Mouse (Mus musculus): Measurements from ENCODE around the gene Gm364.

Gm364 gene

GRCm38 (mm10) chrX:57408769-57409168, at the start of gene Gm364:
Gene Gm364, plus strand, starts transcription at chrX:57409154.
- DNase-seq = peak in 1 of 2 experiments; percentile 6

- DNase-seq = no peak
Observed at GRCm38 (mm10) chrX:57359316-57359715, 49.6 kb upstream of the Gm364 start.

DNA sequence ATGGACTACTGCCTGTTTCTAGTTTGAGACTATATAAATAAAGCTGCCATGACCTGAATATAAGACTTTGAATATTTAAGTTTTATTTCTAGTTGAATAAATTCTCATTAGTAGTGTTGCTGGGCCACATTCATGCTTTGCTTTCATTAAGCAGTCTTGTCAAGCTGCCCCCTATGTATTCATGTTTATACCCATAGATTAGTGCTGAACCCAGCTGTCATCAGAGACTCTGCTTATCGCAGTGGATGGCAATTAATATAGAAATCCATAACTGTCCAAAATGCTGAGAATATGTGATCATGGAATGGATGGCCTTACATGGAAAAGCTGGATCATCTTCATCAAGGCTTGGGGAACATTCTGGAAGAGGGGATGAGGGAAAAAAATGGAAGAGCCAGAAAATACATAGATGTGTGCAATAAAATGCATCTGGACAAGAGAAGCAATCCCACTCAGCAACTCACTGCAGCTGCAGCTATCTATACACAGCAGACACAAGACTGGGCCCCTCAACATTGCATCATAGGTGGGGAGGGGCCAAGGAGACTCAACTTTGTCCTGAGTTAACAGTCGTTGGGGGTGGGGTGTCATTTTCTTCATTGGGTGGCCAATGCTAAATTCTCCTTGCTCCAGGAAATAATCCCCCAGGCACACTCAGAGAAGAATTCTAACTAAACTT, 43.9 kb upstream of the Gm364 start:
- DNase-seq = no peak

DNA sequence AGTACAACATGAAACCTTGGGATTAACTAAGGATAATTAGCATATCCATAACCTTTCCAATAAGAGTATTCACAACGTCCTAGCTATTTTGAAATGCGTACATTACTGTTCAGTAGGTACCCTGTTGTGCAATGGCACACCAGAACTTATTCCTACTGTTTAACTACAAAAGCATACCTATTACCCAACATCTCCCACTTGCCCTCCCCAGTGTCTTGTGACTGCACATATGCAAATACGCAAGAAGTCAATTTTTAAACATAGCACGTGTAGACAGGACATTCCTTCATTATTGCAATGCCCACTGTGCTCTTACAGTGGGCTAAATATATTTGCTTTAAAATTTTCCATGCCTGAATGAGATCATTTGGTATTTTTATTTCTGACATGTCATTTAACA, 36.0 kb upstream of the Gm364 start:
- no peak for DNase-seq

DNA sequence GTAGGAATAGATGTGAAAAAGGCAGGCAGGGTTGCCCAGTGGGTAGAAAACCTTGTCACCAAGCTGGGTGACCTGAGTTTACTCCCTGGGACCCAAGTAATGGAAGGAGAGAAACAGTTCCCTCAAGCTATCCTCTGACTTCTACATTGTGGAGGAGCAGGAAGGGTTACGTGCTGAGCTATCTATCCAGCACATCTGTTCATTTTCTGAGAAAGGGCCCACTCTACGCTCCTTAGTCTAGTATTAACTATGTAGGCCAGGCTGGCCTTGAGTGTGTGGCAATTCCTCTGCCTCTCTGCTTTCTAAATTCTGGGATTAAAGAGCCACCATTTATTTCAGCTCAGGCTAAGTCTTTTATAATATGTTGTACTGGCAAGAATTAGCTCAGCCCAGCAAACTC, 35.4 kb upstream of the Gm364 start:
- DNase-seq = no peak

DNA sequence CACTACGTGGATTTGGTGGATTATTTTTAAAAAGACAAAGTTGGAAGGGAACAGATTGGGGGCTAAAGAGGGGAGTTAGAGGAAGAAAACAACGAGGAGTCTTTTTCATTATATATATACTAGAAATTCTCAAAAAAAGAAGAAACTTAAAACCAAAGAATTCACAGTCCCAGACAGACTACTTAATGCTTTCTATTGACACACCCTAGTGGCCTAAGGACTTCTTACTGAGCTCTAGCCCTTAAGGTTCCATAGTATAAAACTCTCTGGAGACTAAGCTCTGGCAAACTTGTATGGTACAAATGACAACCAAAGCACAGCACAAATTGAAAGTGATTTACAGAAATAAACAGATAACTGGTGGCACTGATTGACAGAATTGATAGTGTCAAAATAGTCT, 34.9 kb upstream of the Gm364 start:
- no peak for DNase-seq

GRCm38 (mm10) chrX:57377096-57377495, 31.9 kb upstream of the Gm364 start:
- DNase-seq = no peak

- DNase-seq = peak in 1 of 2 experiments; percentile 13
Observed at GRCm38 (mm10) chrX:57378579-57378978, 30.4 kb upstream of the Gm364 start.

DNA sequence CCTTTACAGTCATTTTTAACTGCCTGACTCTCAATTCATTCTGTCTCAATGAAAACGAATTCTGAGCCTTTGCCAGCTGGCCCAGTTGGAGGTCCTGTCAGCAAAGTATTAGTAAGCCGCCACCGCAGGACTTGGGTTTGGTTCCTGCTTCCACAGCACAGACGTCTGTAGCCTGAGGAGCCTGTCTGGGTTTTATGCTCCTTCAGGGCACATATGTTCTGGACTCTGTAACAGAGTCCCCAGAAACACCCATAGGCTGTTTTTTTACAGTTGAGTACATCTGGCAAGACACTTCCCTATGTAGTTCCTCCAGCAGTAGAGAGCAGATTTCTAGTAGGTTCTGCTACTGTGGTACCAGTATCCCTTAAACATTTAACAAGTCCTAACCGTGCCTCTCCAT, 28.0 kb upstream of the Gm364 start:
- peak; percentile 6 to 8 for DNase-seq

- DNase-seq = peak; percentile 81 to 86
Observed at GRCm38 (mm10) chrX:57392367-57393246, 16.3 kb upstream of the Gm364 start, which contains the start of gene Rbmx. Gene Rbmx, minus strand, starts transcription at chrX:57393036.

DNA sequence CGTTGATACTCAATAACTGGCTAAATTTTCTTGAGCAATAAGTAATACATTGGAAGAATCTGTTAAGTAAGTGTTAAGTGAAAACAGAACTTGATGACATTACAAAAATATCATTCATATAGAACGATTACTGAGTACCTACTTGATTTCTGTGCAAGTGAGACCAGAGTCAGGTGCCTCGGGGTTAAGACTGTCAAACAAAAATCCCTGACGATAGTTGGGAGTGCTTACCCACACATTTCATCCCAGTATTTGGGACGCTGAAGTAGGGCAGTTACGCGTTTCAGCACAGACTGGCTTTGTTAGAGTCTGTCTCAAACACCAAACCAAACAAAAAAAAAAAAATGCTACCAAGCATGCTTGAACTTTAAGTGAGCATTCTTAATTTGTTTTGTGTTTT, 15.5 kb upstream of the Gm364 start:
- DNase-seq = peak in 1 of 2 experiments; percentile 7

- DNase-seq = no peak
Observed at GRCm38 (mm10) chrX:57401388-57401787, 7.6 kb upstream of the Gm364 start.

DNA sequence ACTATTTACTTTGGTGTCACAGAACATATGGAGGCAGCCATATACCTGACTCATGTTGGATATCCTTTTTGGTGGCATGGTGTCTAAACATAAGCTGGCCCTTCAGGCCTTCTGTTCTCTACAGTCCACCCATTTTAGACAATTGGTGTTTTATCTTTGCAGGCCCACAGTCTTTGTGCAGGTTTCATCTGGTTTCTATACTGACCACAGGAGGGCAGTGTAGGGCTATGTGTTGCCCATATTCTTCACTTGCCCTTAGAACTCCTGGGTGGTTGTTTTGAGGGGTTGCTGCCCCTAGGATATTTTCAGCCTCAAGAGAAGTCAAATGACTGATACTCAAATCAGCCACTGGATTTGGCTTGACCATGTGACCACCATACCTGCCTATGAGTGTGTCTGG, 5.3 kb upstream of the Gm364 start:
- peak in 1 of 2 experiments; percentile 7 for DNase-seq

GRCm38 (mm10) chrX:57431610-57432009, 22.7 kb downstream of the Gm364 start:
- no peak for DNase-seq

DNA sequence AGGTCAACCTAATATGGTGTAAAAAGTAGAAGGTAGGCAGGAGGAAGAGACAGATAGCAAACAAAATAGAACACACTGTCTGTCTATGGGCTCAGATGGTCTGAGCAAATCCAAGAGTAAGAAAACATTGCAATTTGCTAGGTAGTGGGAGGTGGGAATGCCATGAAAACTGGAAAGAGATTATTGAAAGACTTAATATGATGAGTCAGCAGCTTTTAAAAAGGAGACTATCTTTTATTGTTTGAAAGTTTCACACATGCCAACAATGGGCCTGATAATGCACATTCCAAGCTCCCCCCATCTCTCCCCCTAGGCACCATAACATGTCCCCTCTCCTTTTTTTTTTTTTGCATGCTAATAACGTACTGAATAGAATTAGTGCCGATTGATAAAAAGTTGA, 24.9 kb downstream of the Gm364 start:
- no peak for DNase-seq

GRCm38 (mm10) chrX:57503634-57504033, 94.7 kb downstream of the Gm364 start, which contains the start of gene Gpr101:
Gene Gpr101, minus strand, starts transcription at chrX:57503757.
- peak; percentile 2 to 8 for DNase-seq

GRCm38 (mm10) chrX:57506247-57506646, 97.3 kb downstream of the Gm364 start:
- DNase-seq = no peak

- peak; percentile 12 to 20 for DNase-seq
Observed at GRCm38 (mm10) chrX:57521117-57522095, 112.5 kb downstream of the Gm364 start.
